Mouse (Mus musculus) midbrain, embryonic 12.5 days (tissue): ENCODE data around the gene Mef2a. TPM values are rescaled to one million over a fixed set of nuclear protein-coding genes. Genes with fewer than 3 reads are reported as not detected.
"Not testable (repeated sequence)": the region's sequence is repeated elsewhere in the genome, so short reads cannot be mapped to it uniquely, and the experiment has no call there.

Experiments
- ATAC-seq: fragments of 200-750 bp; cut with Nextera tagmentation; 2 replicates; pipeline ENCODE4 v1.8.0; 2017; ENCODE audit warnings: low read depth, moderate TSS enrichment, moderate library complexity; ENCODE audit not compliant: low FRiP score
- H3K27ac ChIP-seq: fragments of 300-500 bp; sonication (generic); replicated peaks from 2 replicates; pipeline ENCODE4 v1.5.1; 2016; ENCODE audit warnings: mild to moderate bottlenecking
- H3K27me3 ChIP-seq: fragments of 300-500 bp; sonication (generic); 2 replicates; pipeline ENCODE4 v1.6.1; 2016; ENCODE audit warnings: mild to moderate bottlenecking
- H3K36me3 ChIP-seq: fragments of 300-500 bp; sonication (generic); 2 replicates; pipeline ENCODE4 v1.6.1; 2016
- H3K4me1 ChIP-seq: fragments of 300-500 bp; sonication (generic); 2 replicates; pipeline ENCODE4 v1.6.1; 2016
- H3K4me2 ChIP-seq: fragments of 300-500 bp; sonication (generic); replicated peaks from 2 replicates; pipeline ENCODE4 v1.6.1; 2016; ENCODE audit warnings: mild to moderate bottlenecking, moderate library complexity
- H3K4me3 ChIP-seq: fragments of 300-500 bp; sonication (generic); 2 replicates; pipeline ENCODE4 v1.5.1; 2016; ENCODE audit warnings: mild to moderate bottlenecking
- H3K9ac ChIP-seq: fragments of 300-500 bp; sonication (generic); replicated peaks from 2 replicates; pipeline ENCODE4 v1.6.1; 2016; ENCODE audit warnings: mild to moderate bottlenecking, moderate library complexity
- H3K9me3 ChIP-seq: fragments of 300-500 bp; sonication (generic); 2 replicates; pipeline ENCODE4 v1.6.1; 2016; ENCODE audit warnings: mild to moderate bottlenecking
- WGBS: fragments of 180-500 bp; shearing (Covaris S2); methylation state at CpG from one replicate; pipeline ENCODE4 v1.1.7; 2016; 5-methylcytosine and 5-hydroxymethylcytosine counted together
- polyA plus RNA-seq: library from polyadenylated mRNA; unstranded; fragments of >200 nt; fragmentation: Nextera tagmentation; extraction: Ambion mirVana; gene quantifications from 2 replicates; pipeline ENCODE4 v1.2.1, GENCODE M21; 2016

Gene Mef2a
- polyA plus RNA-seq, 1 experiment from 2014 or later, result 29.7 TPM

- H3K27me3 ChIP-seq, result no peaks in the 10 kb centered on the region
- 89% methylated on average over 1 of the region's 1 CpGs for WGBS
- no peak overlapping the region for H3K4me2 ChIP-seq
- no peak overlapping the region for H3K4me3 ChIP-seq
- H3K36me3 ChIP-seq, result no peaks in the 10 kb centered on the region
- no peak overlapping the region for H3K27ac ChIP-seq
- no peaks in the 10 kb centered on the region for H3K4me1 ChIP-seq
- no peak overlapping the region for H3K9ac ChIP-seq
- no peak for ATAC-seq
- no peaks in the 10 kb centered on the region for H3K9me3 ChIP-seq
These were observed 76.2 kb downstream of the Mef2a start for GRCm38 (mm10) chr7:67296419-67296818.

DNA sequence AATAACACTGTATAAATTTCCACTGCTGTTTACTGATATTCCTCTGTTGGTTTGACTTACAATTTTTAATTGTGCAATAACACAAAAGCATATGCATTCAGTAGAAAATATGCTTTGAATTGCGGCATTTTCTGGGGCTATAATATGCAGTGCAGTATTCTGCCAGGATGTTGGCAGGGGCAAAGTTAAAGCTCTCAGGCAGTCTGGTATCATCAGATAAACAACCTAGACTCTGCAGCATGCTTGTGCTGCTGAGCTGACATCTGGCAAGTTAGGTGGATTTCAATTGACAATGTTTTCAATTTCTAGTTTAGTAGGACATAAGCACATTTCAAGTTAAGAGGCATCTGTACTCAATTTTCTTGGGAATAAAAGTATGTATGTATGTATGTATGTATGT is 81.3 kb downstream of the Mef2a start:
- ATAC-seq, result no peak
- 94% methylated on average over 1 of the region's 1 CpGs for WGBS

DNA sequence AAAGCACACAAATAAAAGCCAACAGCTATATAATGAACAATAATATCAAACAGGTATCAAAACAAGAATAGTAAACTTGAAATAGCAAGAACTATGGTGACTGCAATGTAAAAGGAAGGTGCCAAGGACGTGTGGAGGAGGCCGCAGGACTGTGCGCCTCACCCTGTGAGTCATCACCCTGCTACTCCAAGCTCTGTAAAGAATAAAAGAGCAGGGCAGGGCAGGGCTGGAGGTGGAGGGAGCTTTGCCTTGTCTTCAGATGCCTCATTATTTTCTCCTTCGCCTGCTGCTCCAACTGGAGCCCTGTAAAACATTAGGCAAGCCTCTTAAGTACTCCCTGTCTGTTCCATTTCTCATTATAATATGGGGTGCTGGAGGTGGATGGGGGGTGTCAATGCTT is 85.2 kb downstream of the Mef2a start:
- 86% methylated on average over 4 of the region's 4 CpGs for WGBS
- H3K4me1 ChIP-seq, result no peaks in the 10 kb centered on the region

More for the DNA sequence above, 81.3 kb downstream of the Mef2a start:
- H3K4me2 ChIP-seq, result no peak overlapping the region
- H3K9me3 ChIP-seq, result no peaks in the 10 kb centered on the region
- no peaks in the 10 kb centered on the region for H3K4me1 ChIP-seq
- H3K27me3 ChIP-seq, result no peaks in the 10 kb centered on the region
- H3K4me3 ChIP-seq, result no peak overlapping the region
- H3K36me3 ChIP-seq, result no peaks in the 10 kb centered on the region
- no peak overlapping the region for H3K27ac ChIP-seq
- H3K9ac ChIP-seq, result no peak overlapping the region

DNA sequence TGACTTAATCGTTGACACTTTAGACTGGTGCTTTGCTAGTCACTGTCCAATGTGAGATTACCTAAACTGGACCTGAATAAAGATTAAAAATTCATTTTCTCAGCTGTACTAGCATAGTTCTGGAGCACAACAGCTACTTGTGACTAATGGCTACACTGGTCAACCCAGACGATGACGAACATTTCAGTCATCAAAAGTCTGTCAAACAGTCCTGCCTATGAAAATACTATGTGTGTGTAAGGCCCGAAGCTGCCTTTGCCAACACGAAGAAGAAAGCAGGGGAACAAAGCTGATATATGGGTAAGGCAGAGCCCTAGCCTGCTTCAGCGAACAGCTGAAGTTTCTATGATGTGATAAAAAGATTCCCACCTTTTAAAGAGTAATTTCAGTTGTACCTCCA is 89.1 kb downstream of the Mef2a start:
- H3K9me3 ChIP-seq, result no peaks in the 10 kb centered on the region
- no peaks in the 10 kb centered on the region for H3K27me3 ChIP-seq
- H3K27ac ChIP-seq, result no peak overlapping the region
- 93% methylated on average over 6 of the region's 6 CpGs for WGBS
- no peak overlapping the region for H3K9ac ChIP-seq
- no peaks in the 10 kb centered on the region for H3K4me1 ChIP-seq
- H3K36me3 ChIP-seq, result no peaks in the 10 kb centered on the region
- ATAC-seq, result no peak
- no peak overlapping the region for H3K4me3 ChIP-seq
- H3K4me2 ChIP-seq, result no peak overlapping the region

More for the DNA sequence above, 85.2 kb downstream of the Mef2a start:
- ATAC-seq, result no peak
- Histone ChIP-seq H3K27me3 (no peaks in the 10 kb centered on the region), H3K9me3 (no peaks in the 10 kb centered on the region), H3K9ac (no peak overlapping the region), H3K4me3 (no peak overlapping the region), H3K27ac (no peak overlapping the region), H3K36me3 (no peaks in the 10 kb centered on the region), H3K4me2 (no peak overlapping the region)

DNA sequence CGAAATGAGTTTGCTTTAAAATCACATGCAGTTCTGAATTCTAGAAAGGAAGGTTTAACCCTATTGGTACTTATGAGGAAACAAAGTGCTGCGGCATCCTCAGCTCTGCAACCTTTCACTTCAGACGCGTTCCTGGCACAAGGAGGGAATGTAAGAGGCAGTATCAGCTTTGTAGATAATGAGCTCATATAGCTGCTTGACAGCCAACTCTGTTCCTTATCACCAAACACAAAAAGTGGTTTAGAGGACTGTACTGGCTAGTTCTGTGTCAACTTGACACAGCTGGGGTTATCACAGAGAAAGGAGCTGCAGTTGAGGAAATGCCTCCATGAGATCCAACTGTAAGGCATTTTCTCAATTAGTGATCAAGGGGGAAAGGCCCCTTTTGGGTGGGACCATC is 102.2 kb downstream of the Mef2a start:
- H3K36me3 ChIP-seq, H3K9me3 ChIP-seq, H3K4me3 ChIP-seq, H3K9ac ChIP-seq, ATAC-seq, H3K4me1 ChIP-seq, H3K27ac ChIP-seq, H3K4me2 ChIP-seq, H3K27me3 ChIP-seq: not testable (repeated sequence)
- 96% methylated on average over 4 of the region's 4 CpGs for WGBS

DNA sequence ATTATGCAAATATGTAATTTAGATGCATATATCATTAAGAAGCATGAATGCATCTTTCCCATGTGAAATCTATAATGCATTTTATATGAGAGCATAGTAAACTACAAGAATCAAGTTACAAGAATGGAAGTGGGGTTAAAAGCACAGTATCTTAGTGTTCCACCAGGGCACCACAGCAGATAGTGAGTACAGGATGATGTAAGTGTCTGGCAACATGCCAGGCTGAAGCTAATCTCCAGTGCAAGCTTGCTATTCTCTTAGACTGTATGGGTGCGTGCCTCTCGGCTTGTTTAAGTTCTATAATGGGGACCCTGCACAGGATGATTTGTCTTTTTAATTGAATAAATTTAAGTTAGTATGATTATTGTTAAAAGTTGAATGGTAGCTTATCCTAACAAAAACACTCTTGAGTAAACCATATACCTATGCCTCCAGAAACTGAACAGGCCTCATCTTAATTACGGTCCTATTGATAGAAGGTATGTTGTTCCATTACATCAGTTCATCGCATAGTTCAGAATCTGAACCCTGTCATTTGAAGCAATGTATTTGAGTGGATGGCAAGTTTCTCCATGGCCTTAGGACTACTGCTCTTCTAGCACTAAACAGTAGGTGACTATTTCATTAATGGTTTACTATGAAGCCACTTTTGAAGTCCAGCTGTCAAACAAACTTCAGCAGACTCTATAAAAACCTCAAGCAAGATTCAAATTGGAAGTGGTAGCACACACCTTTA is 112.7 kb downstream of the Mef2a start:
- WGBS, result 72% methylated on average over 4 of the region's 4 CpGs
- Histone ChIP-seq H3K4me1 (0 out of 2 replicates have a peak, but pooled peaks cover 2% of the 10 kb centered on the region), H3K9ac (no peak overlapping the region), H3K4me2 (no peak overlapping the region), H3K27ac (no peak overlapping the region), H3K9me3 (no peaks in the 10 kb centered on the region), H3K36me3 (peaks cover 21% of the 10 kb centered on the region), H3K4me3 (no peak overlapping the region), H3K27me3 (no peaks in the 10 kb centered on the region)
- ATAC-seq, result no peak

- Histone ChIP-seq H3K4me2 (no peak overlapping the region), H3K9ac (no peak overlapping the region), H3K27ac (no peak overlapping the region), H3K4me3 (no peak overlapping the region), H3K9me3 (no peaks in the 10 kb centered on the region), H3K36me3 (no peaks in the 10 kb centered on the region), H3K4me1 (no peaks in the 10 kb centered on the region), H3K27me3 (no peaks in the 10 kb centered on the region)
- no peak for ATAC-seq
- 81% methylated on average over 2 of the region's 2 CpGs for WGBS
These were observed 126.6 kb downstream of the Mef2a start for GRCm38 (mm10) chr7:67246067-67246466.

- H3K4me3 ChIP-seq, result no peak overlapping the region
- no peak overlapping the region for H3K9ac ChIP-seq
- H3K9me3 ChIP-seq, result no peaks in the 10 kb centered on the region
- no peaks in the 10 kb centered on the region for H3K36me3 ChIP-seq
- no peak for ATAC-seq
- 98% methylated on average over 1 of the region's 1 CpGs for WGBS
- no peak overlapping the region for H3K4me2 ChIP-seq
- no peaks in the 10 kb centered on the region for H3K4me1 ChIP-seq
- no peaks in the 10 kb centered on the region for H3K27me3 ChIP-seq
- no peak overlapping the region for H3K27ac ChIP-seq
These were observed 127.4 kb downstream of the Mef2a start for GRCm38 (mm10) chr7:67245255-67245654.

DNA sequence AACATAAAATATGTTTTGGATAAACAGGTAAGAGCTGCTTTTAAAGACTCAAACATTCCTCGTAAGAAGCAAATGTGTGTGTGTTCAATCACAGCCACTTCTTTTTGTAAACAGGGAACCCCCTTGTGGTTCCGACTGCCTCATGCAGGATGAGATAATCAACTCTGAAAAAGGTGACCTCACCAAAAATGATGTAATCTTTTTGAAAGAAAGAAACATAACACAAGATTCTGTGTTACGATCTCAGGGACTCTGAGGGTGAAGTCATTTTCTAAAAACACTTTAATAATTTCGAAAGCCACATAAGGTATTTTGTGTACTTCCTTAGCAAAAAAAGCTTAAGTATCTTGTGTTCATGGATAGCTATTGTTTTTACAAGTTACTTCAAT is 128.8 kb downstream of the Mef2a start:
- Histone ChIP-seq H3K9me3 (no peaks in the 10 kb centered on the region), H3K4me3 (no peak overlapping the region), H3K27me3 (no peaks in the 10 kb centered on the region), H3K4me1 (no peaks in the 10 kb centered on the region), H3K9ac (no peak overlapping the region), H3K36me3 (0 out of 2 replicates have a peak, but pooled peaks cover 11% of the 10 kb centered on the region), H3K27ac (no peak overlapping the region), H3K4me2 (no peak overlapping the region)
- no peak for ATAC-seq
- WGBS, result 75% methylated on average over 4 of the region's 4 CpGs

- H3K36me3 ChIP-seq, result 0 out of 2 replicates have a peak, but pooled peaks cover 11% of the 10 kb centered on the region
- no peaks in the 10 kb centered on the region for H3K9me3 ChIP-seq
- no peaks in the 10 kb centered on the region for H3K27me3 ChIP-seq
- ATAC-seq, result no peak
- no peak overlapping the region for H3K4me3 ChIP-seq
- 55% methylated on average over 2 of the region's 2 CpGs for WGBS
- no peak overlapping the region for H3K9ac ChIP-seq
- H3K27ac ChIP-seq, result no peak overlapping the region
- H3K4me2 ChIP-seq, result no peak overlapping the region
- H3K4me1 ChIP-seq, result no peaks in the 10 kb centered on the region
These were observed 129.4 kb downstream of the Mef2a start for GRCm38 (mm10) chr7:67243121-67243893.

DNA sequence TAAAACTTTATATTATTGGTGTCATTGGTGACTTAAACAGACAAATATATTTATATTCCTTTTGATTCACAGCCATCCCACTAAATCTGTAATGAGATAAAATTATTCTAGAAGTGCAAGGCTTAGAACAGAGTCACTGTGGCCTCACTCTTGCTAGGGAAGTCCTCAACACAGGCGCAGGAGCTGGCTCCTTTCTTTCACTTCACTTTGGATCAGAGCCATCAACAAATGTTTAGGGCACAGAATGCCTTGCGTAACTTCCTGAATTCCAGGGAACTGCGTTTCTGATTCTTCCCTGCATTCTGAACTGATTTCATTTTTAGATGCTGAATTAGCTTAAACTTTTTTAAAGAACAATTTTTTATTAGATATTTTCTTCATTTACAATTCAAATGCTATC is 130.7 kb downstream of the Mef2a start:
- ATAC-seq, result no peak
- Histone ChIP-seq H3K27me3 (no peaks in the 10 kb centered on the region), H3K36me3 (peaks cover 16% of the 10 kb centered on the region; the same call in 1 of the 2 replicates), H3K9me3 (no peaks in the 10 kb centered on the region), H3K27ac (no peak overlapping the region), H3K4me1 (no peaks in the 10 kb centered on the region), H3K9ac (no peak overlapping the region), H3K4me2 (no peak overlapping the region), H3K4me3 (no peak overlapping the region)
- 95% methylated on average over 3 of the region's 3 CpGs for WGBS

DNA sequence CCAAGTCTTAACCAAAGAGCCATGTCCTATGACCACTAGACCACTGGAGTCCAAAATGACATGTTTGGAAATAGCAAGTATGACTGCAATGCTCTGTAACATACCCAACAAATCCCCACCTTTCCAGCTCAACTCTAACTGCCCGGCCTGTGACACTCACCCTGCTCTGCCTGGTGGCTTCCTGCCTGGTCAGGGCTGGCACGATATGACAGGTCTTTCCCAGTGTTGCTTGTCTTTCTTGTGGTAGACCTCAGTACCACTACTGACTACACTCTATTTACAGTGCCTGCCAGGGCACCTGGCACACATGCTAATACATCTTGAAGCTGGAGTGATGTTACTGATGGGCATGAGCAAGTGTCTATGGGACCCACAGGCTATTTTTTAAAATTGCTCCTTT is 134.9 kb downstream of the Mef2a start:
- H3K9me3 ChIP-seq, result no peaks in the 10 kb centered on the region
- no peak overlapping the region for H3K4me2 ChIP-seq
- ATAC-seq, result no peak
- peaks cover 39% of the 10 kb centered on the region for H3K36me3 ChIP-seq
- no peak overlapping the region for H3K9ac ChIP-seq
- H3K4me1 ChIP-seq, result no peaks in the 10 kb centered on the region
- H3K4me3 ChIP-seq, result no peak overlapping the region
- WGBS, result 85% methylated on average over 2 of the region's 2 CpGs
- H3K27ac ChIP-seq, result no peak overlapping the region
- no peaks in the 10 kb centered on the region for H3K27me3 ChIP-seq
